Mouse (Mus musculus): ENCODE data around the gene Cmya5. TPM values are rescaled to one million over a fixed set of nuclear protein-coding genes. Genes with fewer than 3 reads are reported as not detected.
"Not testable (repeated sequence)": the region's sequence is repeated elsewhere in the genome, so short reads cannot be mapped to it uniquely, and the experiment has no call there.

Gene Cmya5
- polyA plus RNA-seq, 1 experiment from 2014 or later, result 0.04 TPM

DNA sequence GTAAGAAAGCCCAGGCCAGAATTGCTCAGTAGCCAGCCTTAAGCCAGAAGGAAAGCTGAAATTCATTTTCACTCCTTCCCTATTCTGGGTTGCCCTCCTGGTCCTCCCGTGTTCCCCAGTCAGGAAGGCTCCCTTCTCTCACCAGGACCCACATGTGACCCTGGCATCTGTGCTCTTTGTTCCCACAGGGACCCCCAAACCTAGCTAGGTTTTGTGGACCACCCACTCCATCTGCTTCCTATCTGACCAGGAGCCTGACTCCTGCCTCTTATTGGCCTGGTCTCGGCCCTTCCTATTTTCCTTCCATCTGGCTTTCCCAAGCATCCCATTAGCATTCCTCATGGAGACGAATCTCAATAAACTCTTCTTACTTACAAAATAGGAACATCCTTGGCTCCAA lies 45.9 kb downstream of the Cmya5 start:
- Histone ChIP-seq H3K4me3 (replicated peaks) (no peak overlapping the region), H3K36me3 (replicated peaks) (no peaks in the 10 kb centered on the region), H3K4me2 (no peak overlapping the region), H3K27me3 (no peaks in the 10 kb centered on the region), H3K9ac (no peak overlapping the region), H3K9me3 (no peaks in the 10 kb centered on the region), H3K4me1 (no peaks in the 10 kb centered on the region), H3K27ac (no peak overlapping the region)
- no peak for ATAC-seq (ENCODE audit: low FRiP score)
- WGBS, result 86% methylated on average over 3 of the region's 3 CpGs

GRCm38 (mm10) chr13:93096643-93097042 lies 47.9 kb downstream of the Cmya5 start:
- Histone ChIP-seq H3K27me3 (no peaks in the 10 kb centered on the region), H3K4me1 (no peaks in the 10 kb centered on the region), H3K9me3 (no peaks in the 10 kb centered on the region), H3K36me3 (replicated peaks) (no peaks in the 10 kb centered on the region), H3K4me3 (replicated peaks) (no peak overlapping the region), H3K9ac (no peak overlapping the region), H3K27ac (no peak overlapping the region), H3K4me2 (no peak overlapping the region)
- 93% methylated on average over 6 of the region's 6 CpGs for WGBS
- ATAC-seq (ENCODE audit: low FRiP score), result no peak

DNA sequence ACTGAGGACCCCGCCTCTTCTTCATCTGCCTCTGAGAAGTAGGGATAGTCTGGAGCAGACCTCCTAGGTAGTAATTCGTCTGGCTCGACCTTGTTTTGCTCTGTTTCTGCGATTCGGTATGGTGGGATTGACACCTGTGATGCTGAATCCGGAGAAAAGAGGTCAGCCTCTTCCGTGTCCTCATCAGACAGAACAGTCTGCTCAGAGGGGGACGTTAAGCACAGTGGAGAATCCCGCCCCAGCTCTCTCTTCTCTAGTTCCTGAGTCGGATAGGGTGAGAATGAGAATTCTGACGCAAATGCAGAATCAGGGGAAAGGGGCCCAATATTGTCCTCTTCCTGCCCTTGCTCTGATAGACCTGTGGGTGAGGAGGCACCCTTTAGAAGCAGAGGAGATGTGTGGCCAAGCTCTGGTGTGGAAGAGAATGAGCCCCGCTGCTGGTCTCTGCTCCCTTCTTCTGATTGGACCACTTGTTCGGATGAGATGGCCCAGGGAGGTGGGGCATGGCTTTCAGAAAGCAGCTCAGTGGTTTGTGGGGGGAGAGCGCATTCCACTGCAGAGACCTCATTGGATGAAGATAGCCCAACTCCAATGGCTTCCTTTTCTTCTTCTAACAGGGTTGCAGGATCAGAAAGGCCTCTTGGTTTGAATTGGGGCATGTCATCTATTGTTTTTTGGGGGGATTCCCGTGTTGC lies 49.3 kb downstream of the Cmya5 start:
- H3K4me2 ChIP-seq, result no peak overlapping the region
- H3K27ac ChIP-seq, result no peak overlapping the region
- WGBS, result 92% methylated on average over 15 of the region's 15 CpGs
- H3K4me3 ChIP-seq (replicated peaks), result no peak overlapping the region
- no peaks in the 10 kb centered on the region for H3K27me3 ChIP-seq
- H3K36me3 ChIP-seq (replicated peaks), result no peaks in the 10 kb centered on the region
- H3K4me1 ChIP-seq, result no peaks in the 10 kb centered on the region
- H3K9ac ChIP-seq, result no peak overlapping the region
- ATAC-seq (ENCODE audit: low FRiP score), result no peak
- H3K9me3 ChIP-seq, result no peaks in the 10 kb centered on the region

DNA sequence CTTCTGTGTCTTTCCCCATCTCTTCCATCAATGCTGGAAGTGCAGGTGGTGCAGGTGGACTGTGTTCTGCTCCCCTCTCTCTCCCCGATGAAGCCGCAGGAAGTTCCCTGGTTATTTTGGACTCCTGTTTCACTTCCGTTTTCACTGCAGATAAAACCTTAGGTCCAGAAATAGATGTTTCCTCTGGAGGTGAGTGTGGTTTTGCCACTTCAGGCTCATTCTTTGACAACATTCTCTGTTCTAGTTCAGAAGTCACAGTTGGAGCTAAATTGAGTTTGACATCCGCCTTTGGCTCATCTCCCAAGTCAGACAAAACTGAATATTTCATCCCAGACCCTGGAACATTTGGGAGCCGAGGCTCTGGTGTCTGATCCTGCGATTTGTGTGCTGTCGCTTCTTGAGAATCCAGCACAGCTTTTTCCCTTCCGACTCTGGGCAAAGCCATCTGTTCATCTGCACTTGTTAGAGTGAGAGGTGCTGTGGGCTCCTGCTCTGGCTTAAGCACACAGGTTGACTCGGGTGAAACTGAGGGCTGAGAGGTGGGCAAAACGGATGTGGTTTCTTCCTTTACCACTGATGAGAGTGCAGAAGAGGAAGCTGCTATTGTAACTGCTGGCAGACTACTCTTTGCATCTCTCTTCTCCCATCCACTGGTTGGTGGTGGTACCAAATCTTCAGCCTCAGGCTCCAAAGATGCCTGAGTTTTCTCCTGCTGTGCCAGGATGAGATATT lies 50.2 kb downstream of the Cmya5 start:
- no peaks in the 10 kb centered on the region for H3K36me3 ChIP-seq (replicated peaks)
- H3K27me3 ChIP-seq, result no peaks in the 10 kb centered on the region
- WGBS, result 88% methylated on average over 10 of the region's 10 CpGs
- H3K9me3 ChIP-seq, result no peaks in the 10 kb centered on the region
- H3K4me3 ChIP-seq (replicated peaks), result no peak overlapping the region
- H3K4me1 ChIP-seq, result no peaks in the 10 kb centered on the region
- no peak for ATAC-seq (ENCODE audit: low FRiP score)
- H3K27ac ChIP-seq, result no peak overlapping the region
- no peak overlapping the region for H3K9ac ChIP-seq
- H3K4me2 ChIP-seq, result no peak overlapping the region

DNA sequence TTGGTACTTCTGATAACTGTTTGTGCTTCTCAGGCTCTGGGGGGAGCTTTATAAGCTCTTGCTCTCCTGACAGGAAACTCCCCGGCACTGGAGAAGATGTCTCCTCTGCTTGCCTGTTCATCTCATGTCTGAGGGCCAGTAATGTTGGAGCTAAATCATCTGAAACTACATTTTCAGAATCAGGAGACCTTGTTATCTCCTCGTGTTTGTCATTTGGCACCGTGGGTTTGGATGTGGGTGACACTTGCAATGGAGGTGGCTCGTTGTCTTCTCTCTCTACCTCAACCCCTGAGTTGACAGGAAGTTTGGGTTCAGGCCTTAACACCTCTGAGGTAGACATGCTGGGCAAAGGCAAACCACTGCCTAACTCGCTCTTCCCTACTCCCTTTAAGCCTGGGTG lies 50.8 kb downstream of the Cmya5 start:
- Histone ChIP-seq H3K4me3 (replicated peaks) (no peak overlapping the region), H3K27ac (no peak overlapping the region), H3K9ac (no peak overlapping the region), H3K27me3 (no peaks in the 10 kb centered on the region), H3K4me1 (no peaks in the 10 kb centered on the region), H3K36me3 (replicated peaks) (no peaks in the 10 kb centered on the region), H3K4me2 (no peak overlapping the region), H3K9me3 (no peaks in the 10 kb centered on the region)
- 87% methylated on average over 5 of the region's 5 CpGs for WGBS
- no peak for ATAC-seq (ENCODE audit: low FRiP score)

DNA sequence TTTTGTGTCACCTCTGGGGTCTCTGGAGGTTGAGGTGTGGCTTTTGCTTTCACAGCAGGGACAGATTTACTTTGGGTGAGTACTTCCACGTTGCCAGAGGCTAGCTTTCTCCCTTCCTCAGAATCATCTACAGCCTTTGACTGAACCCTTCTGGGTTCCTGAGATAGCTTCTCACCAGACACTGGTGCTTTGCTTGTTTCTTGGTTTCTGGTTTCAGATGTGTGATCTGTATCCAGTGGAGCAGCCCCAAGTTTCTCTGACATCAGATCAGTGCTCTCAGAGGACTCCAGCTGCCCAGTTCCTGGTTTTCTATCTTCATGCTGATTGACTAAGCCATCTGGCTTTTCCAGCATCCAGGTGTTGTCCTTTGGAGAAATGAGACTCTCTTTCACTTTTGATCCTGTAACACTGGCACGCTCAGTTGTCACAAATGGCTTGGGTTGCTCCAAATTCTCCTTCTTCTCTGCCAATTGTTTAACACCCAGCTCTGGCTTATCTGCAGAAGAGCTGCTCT lies 51.6 kb downstream of the Cmya5 start:
- Histone ChIP-seq H3K9me3 (no peaks in the 10 kb centered on the region), H3K4me3 (replicated peaks) (no peak overlapping the region), H3K27ac (no peak overlapping the region), H3K36me3 (replicated peaks) (no peaks in the 10 kb centered on the region), H3K4me2 (no peak overlapping the region), H3K9ac (no peak overlapping the region), H3K27me3 (no peaks in the 10 kb centered on the region), H3K4me1 (no peaks in the 10 kb centered on the region)
- ATAC-seq (ENCODE audit: low FRiP score), result no peak
- 66% methylated on average over 2 of the region's 2 CpGs for WGBS

DNA sequence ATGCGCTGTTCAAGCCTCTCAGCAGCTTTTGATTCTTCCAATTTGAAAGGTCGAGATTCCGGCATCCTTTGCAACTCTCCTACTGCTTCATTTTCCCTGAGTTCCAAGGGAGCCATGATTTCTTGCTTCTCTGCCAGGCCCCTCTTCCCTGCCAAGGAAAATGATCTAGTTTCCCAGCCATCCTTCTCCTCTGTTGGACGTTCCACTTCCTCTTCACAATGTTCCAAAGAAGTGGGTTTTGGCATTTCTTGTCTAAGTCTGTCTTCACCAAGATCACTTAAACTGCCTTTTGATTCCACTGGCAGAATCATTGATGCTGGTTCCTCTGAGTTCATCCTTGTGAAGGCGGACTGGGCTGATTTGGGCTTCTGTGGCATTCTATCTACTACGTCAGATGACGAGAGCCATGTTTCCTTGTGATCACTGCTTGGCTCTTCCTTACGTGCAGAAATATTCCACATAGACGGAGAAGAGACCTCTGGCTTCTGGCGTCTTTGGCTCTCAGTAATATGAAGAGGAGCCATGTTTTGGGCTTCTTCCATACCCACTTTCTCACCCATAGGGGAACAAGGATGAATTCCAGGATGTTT lies 52.6 kb downstream of the Cmya5 start:
- H3K9me3 ChIP-seq, result no peaks in the 10 kb centered on the region
- no peaks in the 10 kb centered on the region for H3K27me3 ChIP-seq
- no peak overlapping the region for H3K9ac ChIP-seq
- no peak overlapping the region for H3K4me2 ChIP-seq
- no peaks in the 10 kb centered on the region for H3K4me1 ChIP-seq
- no peak for ATAC-seq (ENCODE audit: low FRiP score)
- no peaks in the 10 kb centered on the region for H3K36me3 ChIP-seq (replicated peaks)
- WGBS, result 90% methylated on average over 10 of the region's 10 CpGs
- no peak overlapping the region for H3K4me3 ChIP-seq (replicated peaks)
- H3K27ac ChIP-seq, result no peak overlapping the region

GRCm38 (mm10) chr13:93091176-93091575 lies 53.3 kb downstream of the Cmya5 start:
- no peaks in the 10 kb centered on the region for H3K27me3 ChIP-seq
- H3K4me1 ChIP-seq, result no peaks in the 10 kb centered on the region
- no peak overlapping the region for H3K9ac ChIP-seq
- H3K4me2 ChIP-seq, result no peak overlapping the region
- no peaks in the 10 kb centered on the region for H3K9me3 ChIP-seq
- H3K27ac ChIP-seq, result no peak overlapping the region
- no peaks in the 10 kb centered on the region for H3K36me3 ChIP-seq (replicated peaks)
- H3K4me3 ChIP-seq (replicated peaks), result no peak overlapping the region
- WGBS, result 91% methylated on average over 9 of the region's 9 CpGs
- ATAC-seq (ENCODE audit: low FRiP score), result no peak

- Histone ChIP-seq H3K27me3 (no peaks in the 10 kb centered on the region), H3K9me3 (no peaks in the 10 kb centered on the region), H3K36me3 (replicated peaks) (no peaks in the 10 kb centered on the region), H3K4me3 (replicated peaks) (no peak overlapping the region), H3K4me1 (no peaks in the 10 kb centered on the region), H3K27ac (no peak overlapping the region), H3K9ac (no peak overlapping the region), H3K4me2 (no peak overlapping the region)
- WGBS, result 77% methylated on average over 5 of the region's 5 CpGs
- no peak for ATAC-seq (ENCODE audit: low FRiP score)
Observed at GRCm38 (mm10) chr13:93089481-93089880, 55.0 kb downstream of the Cmya5 start.

DNA sequence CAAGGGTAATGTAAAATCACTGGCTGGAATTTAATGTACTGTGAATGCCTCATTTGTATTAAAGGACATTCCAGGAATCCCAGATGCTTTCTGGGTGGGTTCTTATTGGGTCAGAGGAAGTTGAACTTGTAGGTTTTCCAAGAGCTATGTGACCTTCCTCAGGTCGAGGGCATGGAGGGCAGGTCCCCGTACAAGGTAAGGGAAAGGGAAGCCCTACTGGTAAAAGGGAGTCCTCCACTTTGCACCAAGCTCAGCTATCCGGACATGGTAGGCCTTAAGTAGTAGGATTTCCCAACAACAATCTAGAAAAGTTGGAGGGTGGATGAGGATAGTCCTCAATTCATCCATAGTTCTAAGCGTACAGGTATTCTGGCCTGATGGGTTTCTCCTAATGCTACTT lies 58.8 kb downstream of the Cmya5 start:
- H3K27ac ChIP-seq, result no peak overlapping the region
- 85% methylated on average over 4 of the region's 4 CpGs for WGBS
- H3K27me3 ChIP-seq, result no peaks in the 10 kb centered on the region
- no peaks in the 10 kb centered on the region for H3K4me1 ChIP-seq
- no peak for ATAC-seq (ENCODE audit: low FRiP score)
- H3K9me3 ChIP-seq, result no peaks in the 10 kb centered on the region
- H3K9ac ChIP-seq, result no peak overlapping the region
- no peaks in the 10 kb centered on the region for H3K36me3 ChIP-seq (replicated peaks)
- H3K4me3 ChIP-seq (replicated peaks), result no peak overlapping the region
- H3K4me2 ChIP-seq, result no peak overlapping the region

DNA sequence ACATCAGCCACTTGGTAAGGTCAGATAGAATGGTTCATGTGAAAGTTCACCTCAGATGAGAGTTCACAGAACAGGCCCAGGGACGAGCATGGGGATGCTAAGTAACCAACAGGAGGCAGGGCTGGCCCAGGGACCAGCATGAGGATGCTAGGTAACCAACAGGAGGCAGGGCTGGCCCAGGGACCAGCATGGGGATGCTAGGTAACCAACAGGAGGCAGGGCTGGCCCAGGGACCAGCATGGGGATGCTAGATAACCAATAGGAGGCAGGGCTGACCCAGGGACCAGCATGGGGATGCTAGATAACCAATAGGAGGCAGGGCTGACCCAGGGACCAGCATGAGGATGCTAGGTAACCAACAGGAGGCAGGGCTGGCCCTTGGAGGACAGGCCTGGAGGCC lies 62.2 kb downstream of the Cmya5 start:
- not testable (repeated sequence) for H3K4me1 ChIP-seq; ATAC-seq (ENCODE audit: low FRiP score); H3K4me2 ChIP-seq; H3K27ac ChIP-seq; H3K27me3 ChIP-seq; H3K9me3 ChIP-seq; H3K36me3 ChIP-seq (replicated peaks); H3K9ac ChIP-seq; H3K4me3 ChIP-seq (replicated peaks)
- WGBS, result 75% methylated on average over 1 of the region's 1 CpGs

DNA sequence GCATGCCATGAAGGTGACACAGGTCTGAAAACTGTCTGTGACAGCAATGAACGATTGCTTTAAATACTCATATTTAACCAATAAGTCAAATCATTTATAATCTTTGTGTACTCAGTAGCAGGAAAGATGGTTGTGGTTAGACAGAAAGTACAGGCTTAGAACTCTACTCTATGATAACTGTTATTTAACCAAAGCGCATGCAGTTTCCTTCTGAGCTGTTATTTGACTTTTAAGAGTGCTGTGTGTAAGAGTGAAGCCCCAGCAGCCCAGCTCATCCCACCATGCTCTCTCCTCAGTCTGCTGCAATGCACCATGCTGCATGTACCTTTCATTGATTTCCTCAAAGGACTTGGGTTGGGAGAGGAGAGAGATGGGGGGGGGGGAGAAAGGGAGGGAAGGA lies 63.7 kb downstream of the Cmya5 start:
- H3K9me3 ChIP-seq, result no peaks in the 10 kb centered on the region; the same call in 1 of the 2 replicates
- H3K27me3 ChIP-seq, result no peaks in the 10 kb centered on the region
- H3K9ac ChIP-seq, result no peak overlapping the region
- H3K4me1 ChIP-seq, result no peaks in the 10 kb centered on the region
- no peak overlapping the region for H3K4me3 ChIP-seq (replicated peaks)
- no peaks in the 10 kb centered on the region for H3K36me3 ChIP-seq (replicated peaks)
- ATAC-seq (ENCODE audit: low FRiP score), result no peak
- no peak overlapping the region for H3K27ac ChIP-seq
- 90% methylated on average over 2 of the region's 2 CpGs for WGBS
- H3K4me2 ChIP-seq, result no peak overlapping the region
